Mouse (Mus musculus): Measurements from ENCODE around the gene Mast4. TPM values are rescaled to one million over a fixed set of nuclear protein-coding genes. Genes with fewer than 3 reads are reported as not detected.

Mast4 gene
- polyA plus RNA-seq, 1 experiment from 2014 or later = 2.5 TPM

GRCm38 (mm10) chr13:103065437-103065836 is 268.9 kb downstream of the Mast4 start:
- Histone ChIP-seq H3K9ac (ENCODE audit: low read depth, low read length) (no peak overlapping the region), H3K27me3 (ENCODE audit: control insufficient read depth, insufficient read depth, low read depth, low read length) (no peaks in the 10 kb centered on the region), H3K4me3 (ENCODE audit: low read depth, low read length) (no peak overlapping the region), H3K9me3 (replicated peaks; ENCODE audit: control insufficient read depth, low read length) (no peaks in the 10 kb centered on the region), H3K27ac (ENCODE audit: low read length) (no peak overlapping the region), H3K4me2 (ENCODE audit: low read depth, low read length) (no peak overlapping the region), H3K36me3 (ENCODE audit: control insufficient read depth, insufficient read depth) (no peaks in the 10 kb centered on the region), H3K4me1 (ENCODE audit: control insufficient read depth, low read depth, low read length) (no peaks in the 10 kb centered on the region)
- ATAC-seq (ENCODE audit: low read depth) = no peak
- WGBS (ENCODE audit: insufficient replicate concordance) = 34% methylated on average over 7 of the region's 7 CpGs

- Histone ChIP-seq H3K4me1 (ENCODE audit: control insufficient read depth, low read depth, low read length) (no peaks in the 10 kb centered on the region), H3K4me2 (ENCODE audit: low read depth, low read length) (no peak overlapping the region), H3K27ac (ENCODE audit: low read length) (no peak overlapping the region), H3K27me3 (ENCODE audit: control insufficient read depth, insufficient read depth, low read depth, low read length) (no peaks in the 10 kb centered on the region), H3K9ac (ENCODE audit: low read depth, low read length) (no peak overlapping the region), H3K9me3 (replicated peaks; ENCODE audit: control insufficient read depth, low read length) (no peaks in the 10 kb centered on the region), H3K4me3 (ENCODE audit: low read depth, low read length) (no peak overlapping the region), H3K36me3 (ENCODE audit: control insufficient read depth, insufficient read depth) (no peaks in the 10 kb centered on the region)
- ATAC-seq (ENCODE audit: low read depth) = no peak
- WGBS (ENCODE audit: insufficient replicate concordance) = 46% methylated on average over 2 of the region's 2 CpGs
These were observed 272.6 kb downstream of the Mast4 start for GRCm38 (mm10) chr13:103061680-103062079.

GRCm38 (mm10) chr13:103059995-103060652 is 274.2 kb downstream of the Mast4 start:
- no peaks in the 10 kb centered on the region for H3K4me1 ChIP-seq (ENCODE audit: control insufficient read depth, low read depth, low read length)
- H3K9me3 ChIP-seq (replicated peaks; ENCODE audit: control insufficient read depth, low read length) = no peaks in the 10 kb centered on the region
- no peaks in the 10 kb centered on the region for H3K27me3 ChIP-seq (ENCODE audit: control insufficient read depth, insufficient read depth, low read depth, low read length)
- no peak overlapping the region for H3K4me2 ChIP-seq (ENCODE audit: low read depth, low read length)
- H3K36me3 ChIP-seq (ENCODE audit: control insufficient read depth, insufficient read depth) = no peaks in the 10 kb centered on the region
- no peak for ATAC-seq (ENCODE audit: low read depth)
- no peak overlapping the region for H3K9ac ChIP-seq (ENCODE audit: low read depth, low read length)
- 68% methylated on average over 11 of the region's 11 CpGs for WGBS (ENCODE audit: insufficient replicate concordance)
- H3K4me3 ChIP-seq (ENCODE audit: low read depth, low read length) = no peak overlapping the region
- H3K27ac ChIP-seq (ENCODE audit: low read length) = no peak overlapping the region

GRCm38 (mm10) chr13:103056451-103056850 is 277.8 kb downstream of the Mast4 start:
- Histone ChIP-seq H3K27ac (ENCODE audit: low read length) (no peak overlapping the region), H3K36me3 (ENCODE audit: control insufficient read depth, insufficient read depth) (no peaks in the 10 kb centered on the region), H3K4me1 (ENCODE audit: control insufficient read depth, low read depth, low read length) (no peaks in the 10 kb centered on the region), H3K9me3 (replicated peaks; ENCODE audit: control insufficient read depth, low read length) (no peaks in the 10 kb centered on the region), H3K4me3 (ENCODE audit: low read depth, low read length) (no peak overlapping the region), H3K4me2 (ENCODE audit: low read depth, low read length) (no peak overlapping the region), H3K9ac (ENCODE audit: low read depth, low read length) (no peak overlapping the region), H3K27me3 (ENCODE audit: control insufficient read depth, insufficient read depth, low read depth, low read length) (no peaks in the 10 kb centered on the region)
- 66% methylated on average over 10 of the region's 10 CpGs for WGBS (ENCODE audit: insufficient replicate concordance)
- ATAC-seq (ENCODE audit: low read depth) = no peak

DNA sequence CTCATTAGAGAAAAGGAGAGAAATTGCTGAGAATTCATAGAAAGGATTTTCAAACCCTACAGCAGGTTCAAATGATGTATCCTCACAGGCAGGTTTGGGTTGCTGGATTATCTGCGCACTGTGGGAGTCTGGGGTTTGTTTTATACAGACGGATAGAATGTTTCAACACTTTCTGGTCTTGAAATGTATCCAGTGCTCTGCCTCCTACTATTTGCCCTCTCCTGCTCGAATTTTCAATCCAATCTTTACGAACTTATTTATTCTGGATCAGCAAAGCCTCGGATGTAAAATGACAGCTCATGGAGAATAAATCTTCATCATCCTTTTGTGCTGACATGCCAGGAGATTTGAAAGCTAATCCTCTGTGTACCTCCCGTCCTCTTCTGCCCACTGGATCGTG is 281.6 kb downstream of the Mast4 start:
- ATAC-seq (ENCODE audit: low read depth) = no peak
- Histone ChIP-seq H3K27ac (ENCODE audit: low read length) (no peak overlapping the region), H3K4me1 (ENCODE audit: control insufficient read depth, low read depth, low read length) (no peaks in the 10 kb centered on the region), H3K4me2 (ENCODE audit: low read depth, low read length) (no peak overlapping the region), H3K27me3 (ENCODE audit: control insufficient read depth, insufficient read depth, low read depth, low read length) (no peaks in the 10 kb centered on the region), H3K4me3 (ENCODE audit: low read depth, low read length) (no peak overlapping the region), H3K9ac (ENCODE audit: low read depth, low read length) (no peak overlapping the region), H3K9me3 (replicated peaks; ENCODE audit: control insufficient read depth, low read length) (no peaks in the 10 kb centered on the region), H3K36me3 (ENCODE audit: control insufficient read depth, insufficient read depth) (no peaks in the 10 kb centered on the region)
- 62% methylated on average over 7 of the region's 7 CpGs for WGBS (ENCODE audit: insufficient replicate concordance)

- Histone ChIP-seq H3K27me3 (ENCODE audit: control insufficient read depth, insufficient read depth, low read depth, low read length) (no peaks in the 10 kb centered on the region), H3K9ac (ENCODE audit: low read depth, low read length) (no peak overlapping the region), H3K36me3 (ENCODE audit: control insufficient read depth, insufficient read depth) (no peaks in the 10 kb centered on the region), H3K27ac (ENCODE audit: low read length) (no peak overlapping the region), H3K4me2 (ENCODE audit: low read depth, low read length) (no peak overlapping the region), H3K4me3 (ENCODE audit: low read depth, low read length) (no peak overlapping the region), H3K9me3 (replicated peaks; ENCODE audit: control insufficient read depth, low read length) (no peaks in the 10 kb centered on the region), H3K4me1 (ENCODE audit: control insufficient read depth, low read depth, low read length) (no peaks in the 10 kb centered on the region)
- ATAC-seq (ENCODE audit: low read depth) = no peak
- 67% methylated on average over 7 of the region's 7 CpGs for WGBS (ENCODE audit: insufficient replicate concordance)
These were observed 285.3 kb downstream of the Mast4 start for GRCm38 (mm10) chr13:103048954-103049353.

- Histone ChIP-seq H3K36me3 (ENCODE audit: control insufficient read depth, insufficient read depth) (no peaks in the 10 kb centered on the region), H3K9me3 (replicated peaks; ENCODE audit: control insufficient read depth, low read length) (no peaks in the 10 kb centered on the region), H3K9ac (ENCODE audit: low read depth, low read length) (no peak overlapping the region), H3K4me2 (ENCODE audit: low read depth, low read length) (no peak overlapping the region), H3K4me1 (ENCODE audit: control insufficient read depth, low read depth, low read length) (no peaks in the 10 kb centered on the region), H3K27me3 (ENCODE audit: control insufficient read depth, insufficient read depth, low read depth, low read length) (no peaks in the 10 kb centered on the region), H3K4me3 (ENCODE audit: low read depth, low read length) (no peak overlapping the region), H3K27ac (ENCODE audit: low read length) (no peak overlapping the region)
- WGBS (ENCODE audit: insufficient replicate concordance) = 73% methylated on average over 9 of the region's 9 CpGs
- no peak for ATAC-seq (ENCODE audit: low read depth)
These were observed 290.6 kb downstream of the Mast4 start for GRCm38 (mm10) chr13:103043692-103044091.

DNA sequence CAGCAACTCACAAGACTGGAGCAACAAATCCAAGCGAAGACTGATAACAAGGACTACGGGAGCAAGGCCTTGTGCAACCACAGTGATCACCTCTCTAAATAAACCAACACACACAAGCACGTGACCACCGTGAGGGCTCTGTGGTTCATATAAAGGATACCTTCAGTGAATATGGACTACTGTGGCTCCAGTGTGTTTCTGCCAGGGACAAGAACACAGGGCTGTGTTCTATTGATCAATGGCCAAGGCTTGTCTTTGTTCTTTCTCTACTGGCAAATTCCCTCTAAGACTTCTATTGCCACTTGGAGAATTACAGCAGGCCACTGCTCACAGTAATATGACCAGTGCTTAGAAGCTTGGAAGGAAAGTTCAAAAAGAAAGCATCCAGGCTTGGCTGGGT is 291.3 kb downstream of the Mast4 start:
- Histone ChIP-seq H3K4me2 (ENCODE audit: low read depth, low read length) (no peak overlapping the region), H3K4me3 (ENCODE audit: low read depth, low read length) (no peak overlapping the region), H3K9ac (ENCODE audit: low read depth, low read length) (no peak overlapping the region), H3K9me3 (replicated peaks; ENCODE audit: control insufficient read depth, low read length) (no peaks in the 10 kb centered on the region), H3K27ac (ENCODE audit: low read length) (no peak overlapping the region), H3K36me3 (ENCODE audit: control insufficient read depth, insufficient read depth) (no peaks in the 10 kb centered on the region), H3K4me1 (ENCODE audit: control insufficient read depth, low read depth, low read length) (no peaks in the 10 kb centered on the region), H3K27me3 (ENCODE audit: control insufficient read depth, insufficient read depth, low read depth, low read length) (no peaks in the 10 kb centered on the region)
- 64% methylated on average over 4 of the region's 4 CpGs for WGBS (ENCODE audit: insufficient replicate concordance)
- ATAC-seq (ENCODE audit: low read depth) = no peak

- H3K4me2 ChIP-seq (ENCODE audit: low read depth, low read length) = no peak overlapping the region
- no peak overlapping the region for H3K27ac ChIP-seq (ENCODE audit: low read length)
- H3K27me3 ChIP-seq (ENCODE audit: control insufficient read depth, insufficient read depth, low read depth, low read length) = no peaks in the 10 kb centered on the region
- WGBS (ENCODE audit: insufficient replicate concordance) = 62% methylated on average over 5 of the region's 5 CpGs
- no peak for ATAC-seq (ENCODE audit: low read depth)
- no peak overlapping the region for H3K9ac ChIP-seq (ENCODE audit: low read depth, low read length)
- H3K4me3 ChIP-seq (ENCODE audit: low read depth, low read length) = no peak overlapping the region
- H3K36me3 ChIP-seq (ENCODE audit: control insufficient read depth, insufficient read depth) = no peaks in the 10 kb centered on the region
- H3K9me3 ChIP-seq (replicated peaks; ENCODE audit: control insufficient read depth, low read length) = no peaks in the 10 kb centered on the region
- H3K4me1 ChIP-seq (ENCODE audit: control insufficient read depth, low read depth, low read length) = no peaks in the 10 kb centered on the region
These were observed 296.8 kb downstream of the Mast4 start for GRCm38 (mm10) chr13:103037466-103037865.
